Mouse (Mus musculus): ENCODE measurements at regions not wholly inside any gene's neighbourhood (a gene's known extent, or its start where the extent isn't known, plus 50 kb on each side); places are given as distances from the start of the nearest gene placed in this dataset.

DNA sequence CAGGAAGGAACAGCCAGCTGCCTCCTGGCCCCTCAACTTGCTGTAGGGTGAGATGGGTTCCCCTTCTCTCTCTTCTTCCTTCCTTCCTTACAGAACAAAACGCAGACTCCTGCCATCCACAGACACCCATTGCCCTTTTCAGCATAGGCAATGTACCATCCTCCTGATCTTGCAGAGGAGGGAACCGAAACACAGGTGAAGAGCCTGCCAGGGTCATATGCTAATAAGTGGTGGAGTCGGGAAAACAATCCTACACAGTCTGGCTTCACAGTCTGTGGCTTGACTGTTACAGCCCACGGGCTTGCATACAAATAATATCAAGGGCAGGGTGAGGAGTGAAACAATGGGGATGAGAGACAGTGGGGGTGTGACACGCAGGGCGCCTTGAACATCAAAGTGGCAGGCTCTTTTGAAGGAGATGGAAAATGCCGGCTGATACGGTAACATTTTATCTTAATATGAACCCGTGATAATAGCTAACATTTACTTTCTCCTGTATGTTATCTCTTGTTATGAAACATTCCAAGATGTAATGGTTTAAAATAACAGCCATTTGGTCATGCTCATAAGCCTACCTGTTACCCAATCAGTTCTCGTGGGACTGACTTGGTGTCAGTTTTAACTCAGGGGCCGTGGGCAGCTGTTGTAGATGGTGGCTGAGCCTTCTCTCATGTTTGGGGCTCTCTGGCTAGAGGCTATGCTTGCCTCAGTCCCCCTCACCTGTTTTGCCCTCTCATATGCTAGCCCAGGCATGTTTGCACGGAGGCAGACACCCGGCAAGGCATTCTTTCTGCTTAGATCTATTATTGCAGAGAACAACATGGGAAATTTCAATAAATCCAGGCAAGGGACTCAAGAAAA lies 169.4 kb upstream of the Runx1 start:
- Histone ChIP-seq H3K4me1 (replicated peaks) (no peaks in the 10 kb centered on the region), H3K9me3 (replicated peaks) (0 out of 2 replicates have a peak, but pooled peaks cover 3% of the 10 kb centered on the region), H3K9ac (no peak overlapping the region), H3K36me3 (no peaks in the 10 kb centered on the region), H3K4me2 (no peak overlapping the region), H3K27ac (ENCODE audit: poor library complexity, severe bottlenecking) (no peak overlapping the region), H3K4me3 (no peak overlapping the region), H3K27me3 (replicated peaks) (peaks cover 36% of the 10 kb centered on the region)
- ATAC-seq (ENCODE audit: insufficient number of reproducible peaks, low FRiP score), result no peak
- 64% methylated on average over 13 of the region's 13 CpGs for WGBS

DNA sequence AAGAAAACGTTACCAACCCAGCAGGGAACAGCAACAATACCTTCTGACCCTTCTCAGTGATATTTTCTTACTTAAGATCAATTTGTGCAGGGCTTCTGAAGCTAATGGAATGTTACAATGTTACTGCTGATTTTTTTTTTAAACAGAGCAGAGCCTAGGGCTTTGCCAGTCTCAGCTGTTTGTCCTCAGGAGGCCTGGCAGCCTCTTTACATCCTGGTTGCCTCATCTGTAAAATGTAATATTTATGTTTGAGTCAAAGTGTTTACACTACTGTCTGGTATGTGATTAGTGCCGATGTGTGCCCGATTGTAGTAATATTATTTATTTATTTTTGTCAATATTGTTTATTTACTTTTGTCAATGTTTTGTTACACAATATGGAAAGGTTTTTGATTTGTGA lies 166.9 kb upstream of the Runx1 start:
- Histone ChIP-seq H3K9me3 (replicated peaks) (no peaks in the 10 kb centered on the region), H3K9ac (no peak overlapping the region), H3K27ac (ENCODE audit: poor library complexity, severe bottlenecking) (no peak overlapping the region), H3K4me3 (no peak overlapping the region), H3K4me2 (no peak overlapping the region), H3K36me3 (no peaks in the 10 kb centered on the region), H3K4me1 (replicated peaks) (no peaks in the 10 kb centered on the region), H3K27me3 (replicated peaks) (peaks cover 38% of the 10 kb centered on the region)
- ATAC-seq (ENCODE audit: insufficient number of reproducible peaks, low FRiP score), result no peak
- 47% methylated on average over 3 of the region's 3 CpGs for WGBS

DNA sequence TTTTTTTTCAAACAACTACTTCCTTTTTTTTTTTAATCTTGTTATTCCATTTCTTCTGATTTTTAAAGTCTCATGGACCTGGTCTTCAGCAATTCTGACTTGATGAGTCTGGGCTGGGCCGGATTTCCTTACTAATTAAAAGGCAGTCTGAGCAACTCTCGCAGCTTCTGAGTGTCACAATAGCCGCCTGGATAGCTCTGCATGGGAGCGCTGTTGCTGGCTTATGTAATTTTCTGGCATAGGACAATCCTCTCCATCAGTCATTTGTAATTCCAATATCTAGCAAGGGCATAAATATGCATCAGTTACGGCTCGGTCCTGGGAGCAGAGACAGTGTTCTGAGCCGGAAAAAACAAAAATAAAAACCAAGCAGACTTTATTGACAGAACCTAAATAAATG lies 165.5 kb upstream of the Runx1 start:
- H3K9ac ChIP-seq, result no peak overlapping the region
- no peaks in the 10 kb centered on the region for H3K36me3 ChIP-seq
- H3K4me2 ChIP-seq, result no peak overlapping the region
- WGBS, result 71% methylated on average over 7 of the region's 7 CpGs
- H3K4me3 ChIP-seq, result no peak overlapping the region
- H3K4me1 ChIP-seq (replicated peaks), result no peaks in the 10 kb centered on the region
- H3K27me3 ChIP-seq (replicated peaks), result peaks cover 39% of the 10 kb centered on the region
- H3K9me3 ChIP-seq (replicated peaks), result no peaks in the 10 kb centered on the region
- ATAC-seq (ENCODE audit: insufficient number of reproducible peaks, low FRiP score), result no peak
- H3K27ac ChIP-seq (ENCODE audit: poor library complexity, severe bottlenecking), result no peak overlapping the region

DNA sequence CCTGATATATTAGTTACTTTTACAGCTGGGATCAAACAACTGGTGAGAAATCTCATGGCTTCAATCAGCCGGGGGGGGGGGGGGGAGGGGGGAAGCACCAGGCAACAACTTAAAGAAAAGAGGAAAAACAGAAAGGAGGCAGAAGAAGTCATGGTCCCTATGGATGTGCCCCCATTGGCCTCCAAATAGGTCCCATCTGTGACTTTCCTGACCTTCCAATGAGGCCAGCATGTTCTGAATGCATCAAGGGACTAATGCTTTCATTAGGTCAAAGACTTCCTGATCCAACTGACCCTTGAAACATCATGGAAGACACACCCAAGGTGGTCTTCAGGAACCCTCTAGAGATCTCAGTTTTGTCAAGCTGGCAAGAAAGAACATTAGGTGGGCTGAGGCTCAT lies 162.5 kb upstream of the Runx1 start:
- H3K9me3 ChIP-seq (replicated peaks), result no peaks in the 10 kb centered on the region
- no peak overlapping the region for H3K4me2 ChIP-seq
- H3K4me3 ChIP-seq, result no peak overlapping the region
- no peaks in the 10 kb centered on the region for H3K4me1 ChIP-seq (replicated peaks)
- H3K9ac ChIP-seq, result no peak overlapping the region
- H3K27ac ChIP-seq (ENCODE audit: poor library complexity, severe bottlenecking), result no peak overlapping the region
- H3K36me3 ChIP-seq, result no peaks in the 10 kb centered on the region
- no peak for ATAC-seq (ENCODE audit: insufficient number of reproducible peaks, low FRiP score)
- H3K27me3 ChIP-seq (replicated peaks), result peaks cover 33% of the 10 kb centered on the region
- 75% methylated on average over 1 of the region's 1 CpGs for WGBS

DNA sequence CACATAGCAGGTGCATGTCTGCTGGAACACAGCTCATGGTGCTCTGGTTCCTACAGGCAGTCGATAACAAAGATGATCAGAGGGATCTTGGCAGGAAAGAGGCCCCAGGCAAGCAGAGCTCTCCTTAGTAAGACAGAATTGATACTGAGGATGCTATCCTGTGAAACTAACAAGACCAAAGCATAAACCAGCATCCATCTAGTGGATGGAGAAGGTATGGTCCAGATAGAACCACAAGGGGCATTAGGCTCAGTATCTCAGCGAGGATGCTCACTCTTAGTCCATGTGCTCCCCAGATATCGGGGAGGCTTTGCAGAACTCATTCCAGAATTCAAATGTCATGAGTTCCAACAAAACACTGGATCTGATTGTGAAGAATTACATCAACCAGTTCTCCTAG lies 162.1 kb upstream of the Runx1 start:
- no peak for ATAC-seq (ENCODE audit: insufficient number of reproducible peaks, low FRiP score)
- H3K4me3 ChIP-seq, result no peak overlapping the region
- no peaks in the 10 kb centered on the region for H3K4me1 ChIP-seq (replicated peaks)
- 77% methylated on average over 3 of the region's 3 CpGs for WGBS
- no peak overlapping the region for H3K9ac ChIP-seq
- H3K9me3 ChIP-seq (replicated peaks), result no peaks in the 10 kb centered on the region
- no peaks in the 10 kb centered on the region for H3K36me3 ChIP-seq
- peaks cover 33% of the 10 kb centered on the region for H3K27me3 ChIP-seq (replicated peaks)
- H3K27ac ChIP-seq (ENCODE audit: poor library complexity, severe bottlenecking), result no peak overlapping the region
- no peak overlapping the region for H3K4me2 ChIP-seq

DNA sequence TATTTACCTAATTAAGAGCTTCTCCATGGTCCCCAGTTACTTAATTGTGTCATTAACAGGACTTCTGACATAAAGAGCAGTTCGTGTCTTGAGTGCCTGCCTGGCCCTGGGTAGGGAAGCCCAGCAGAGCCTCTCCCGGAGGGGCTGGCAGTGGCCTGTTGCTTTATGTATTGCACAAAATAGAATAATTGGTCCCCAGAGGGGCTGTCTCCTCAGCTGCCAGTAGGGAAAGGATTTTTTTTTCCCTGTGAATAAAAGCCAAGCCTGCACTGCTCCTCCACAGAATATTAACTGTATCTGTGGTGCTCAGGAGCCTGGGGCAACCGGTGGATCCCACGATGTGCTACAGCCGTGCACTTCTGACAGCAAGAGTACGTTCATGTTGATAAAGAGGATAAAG lies 159.8 kb upstream of the Runx1 start:
- WGBS, result 71% methylated on average over 6 of the region's 6 CpGs
- Histone ChIP-seq H3K4me3 (no peak overlapping the region), H3K27ac (ENCODE audit: poor library complexity, severe bottlenecking) (no peak overlapping the region), H3K9me3 (replicated peaks) (no peaks in the 10 kb centered on the region; the same call in 1 of the 2 replicates), H3K36me3 (no peaks in the 10 kb centered on the region), H3K9ac (no peak overlapping the region), H3K4me2 (no peak overlapping the region), H3K27me3 (replicated peaks) (peaks cover 16% of the 10 kb centered on the region), H3K4me1 (replicated peaks) (no peaks in the 10 kb centered on the region)
- no peak for ATAC-seq (ENCODE audit: insufficient number of reproducible peaks, low FRiP score)

DNA sequence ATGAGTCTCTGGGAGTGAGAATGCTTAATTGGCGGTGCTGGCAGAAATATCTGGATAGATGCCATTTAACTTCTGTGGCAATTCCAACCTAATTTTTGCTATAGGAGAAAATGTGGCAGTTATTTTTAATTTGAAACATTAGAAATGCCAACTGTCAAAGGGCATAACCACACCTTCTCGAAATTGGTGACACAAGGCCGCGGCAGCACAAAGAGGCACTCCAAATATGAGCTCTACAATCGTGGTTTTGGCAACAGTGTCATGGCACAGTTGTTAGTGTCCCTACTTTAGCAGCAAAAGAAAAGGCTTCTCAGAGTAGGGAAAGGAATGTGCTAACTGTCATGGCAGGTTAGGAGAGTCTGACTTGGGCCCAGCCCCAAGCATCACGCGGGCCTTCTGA lies 157.0 kb upstream of the Runx1 start:
- no peak overlapping the region for H3K9ac ChIP-seq
- WGBS, result 87% methylated on average over 7 of the region's 7 CpGs
- no peak overlapping the region for H3K27ac ChIP-seq (ENCODE audit: poor library complexity, severe bottlenecking)
- H3K27me3 ChIP-seq (replicated peaks), result peaks cover 14% of the 10 kb centered on the region
- no peaks in the 10 kb centered on the region; the same call in 1 of the 2 replicates for H3K9me3 ChIP-seq (replicated peaks)
- H3K36me3 ChIP-seq, result no peaks in the 10 kb centered on the region
- H3K4me1 ChIP-seq (replicated peaks), result no peaks in the 10 kb centered on the region
- ATAC-seq (ENCODE audit: insufficient number of reproducible peaks, low FRiP score), result no peak
- H3K4me2 ChIP-seq, result no peak overlapping the region
- H3K4me3 ChIP-seq, result no peak overlapping the region

DNA sequence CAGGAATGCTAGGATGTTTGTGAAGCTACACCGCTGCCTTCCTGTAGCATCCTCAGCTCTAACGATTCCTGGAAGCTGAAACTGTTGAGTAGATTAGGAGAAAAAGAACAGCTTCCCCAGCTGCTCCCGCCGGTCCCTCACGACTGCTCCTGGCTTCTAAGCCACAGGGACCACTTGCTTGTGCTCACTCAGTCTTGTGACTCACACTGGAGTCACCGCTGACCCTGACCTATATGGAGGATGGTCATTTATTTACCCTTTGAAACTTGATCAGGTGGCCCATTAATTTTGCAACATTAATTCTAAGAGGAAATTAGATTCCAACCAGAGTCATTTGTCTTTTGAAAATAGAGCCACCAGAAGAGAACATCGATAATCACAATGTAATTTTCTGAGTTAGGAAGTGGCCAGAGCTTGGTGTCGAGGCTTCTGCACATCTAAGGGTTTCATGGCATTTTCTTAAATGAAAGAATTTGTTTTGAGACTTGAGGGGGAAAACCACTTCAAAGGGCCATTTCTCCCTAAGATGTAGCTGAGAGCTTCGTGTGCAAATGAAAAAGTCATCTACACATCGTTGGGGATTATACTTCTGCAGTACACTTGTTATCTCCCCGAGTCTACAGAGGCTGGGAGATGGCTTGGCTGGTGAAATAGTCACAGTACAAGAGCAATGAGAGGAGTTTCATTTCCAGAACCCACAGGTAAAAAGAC lies 153.8 kb upstream of the Runx1 start:
- Histone ChIP-seq H3K4me1 (replicated peaks) (no peaks in the 10 kb centered on the region), H3K36me3 (no peaks in the 10 kb centered on the region), H3K27ac (ENCODE audit: poor library complexity, severe bottlenecking) (no peak overlapping the region), H3K4me2 (no peak overlapping the region), H3K27me3 (replicated peaks) (peaks cover 9% of the 10 kb centered on the region), H3K9me3 (replicated peaks) (no peaks in the 10 kb centered on the region; the same call in 1 of the 2 replicates), H3K9ac (no peak overlapping the region), H3K4me3 (no peak overlapping the region)
- ATAC-seq (ENCODE audit: insufficient number of reproducible peaks, low FRiP score), result no peak
- WGBS, result 70% methylated on average over 11 of the region's 11 CpGs

DNA sequence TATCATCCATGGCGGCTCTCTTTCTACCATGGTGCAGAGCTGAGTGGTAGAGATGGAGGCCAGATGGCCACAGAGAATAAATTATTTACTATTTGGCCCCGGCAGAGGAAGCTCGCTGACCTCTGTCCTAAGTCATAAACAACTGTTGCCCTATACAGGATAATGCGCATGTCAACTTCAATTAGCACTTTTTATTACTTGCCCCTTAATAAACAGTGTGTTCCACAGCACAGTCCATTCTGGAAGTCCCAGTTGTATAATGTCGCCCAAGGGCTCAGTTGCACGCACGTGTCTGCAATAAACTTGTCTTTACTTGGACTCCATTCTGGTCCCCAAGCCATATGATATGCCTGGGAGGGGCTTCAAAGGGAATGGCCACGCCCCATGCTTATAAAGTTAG lies 150.1 kb upstream of the Runx1 start:
- no peak overlapping the region for H3K27ac ChIP-seq (ENCODE audit: poor library complexity, severe bottlenecking)
- no peak for ATAC-seq (ENCODE audit: insufficient number of reproducible peaks, low FRiP score)
- H3K27me3 ChIP-seq (replicated peaks), result peaks cover 19% of the 10 kb centered on the region; the same call in 1 of the 2 replicates
- no peak overlapping the region for H3K4me3 ChIP-seq
- no peaks in the 10 kb centered on the region for H3K9me3 ChIP-seq (replicated peaks)
- no peak overlapping the region for H3K4me2 ChIP-seq
- H3K36me3 ChIP-seq, result no peaks in the 10 kb centered on the region
- H3K4me1 ChIP-seq (replicated peaks), result no peaks in the 10 kb centered on the region
- WGBS, result 86% methylated on average over 8 of the region's 8 CpGs
- H3K9ac ChIP-seq, result no peak overlapping the region

DNA sequence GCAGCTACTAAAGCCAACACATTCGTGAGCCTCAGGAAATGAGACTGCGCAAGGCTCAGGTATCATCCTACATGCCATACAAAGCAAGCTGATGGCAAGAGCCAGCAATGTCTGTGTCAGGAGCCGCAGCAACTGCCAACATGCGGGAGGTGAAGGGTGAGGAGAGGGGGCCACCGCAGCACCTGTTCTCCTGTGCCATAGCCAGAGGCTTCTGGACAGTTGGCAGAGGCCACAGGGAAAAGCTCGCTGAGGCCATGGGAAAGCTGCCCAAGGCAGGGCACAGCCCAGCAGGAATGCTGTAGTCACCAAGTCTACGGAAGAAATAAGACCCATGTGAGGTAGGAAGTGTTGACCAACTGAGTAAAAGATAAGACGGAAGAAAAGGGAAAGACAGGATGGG lies 149.1 kb upstream of the Runx1 start:
- ATAC-seq (ENCODE audit: insufficient number of reproducible peaks, low FRiP score), result no peak
- H3K9ac ChIP-seq, result no peak overlapping the region

DNA sequence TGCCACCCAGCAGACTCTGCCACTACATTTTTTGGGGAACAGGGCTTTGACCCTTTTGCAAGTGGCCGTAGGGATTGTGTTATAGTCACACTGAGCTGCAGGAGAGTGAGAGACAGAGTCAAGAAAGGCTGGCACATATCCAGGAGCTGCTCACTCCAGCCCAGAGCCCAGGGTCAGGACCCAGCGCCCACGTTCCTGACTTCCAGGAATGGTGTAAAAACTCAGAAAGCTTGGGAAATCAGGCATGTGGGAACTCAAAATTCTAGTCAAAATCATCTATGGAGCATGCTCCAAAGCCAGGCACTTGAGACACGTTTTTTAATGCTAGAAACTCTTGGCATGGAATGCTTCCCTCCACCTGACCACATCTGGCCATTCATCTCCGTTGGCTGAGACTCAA lies 146.7 kb upstream of the Runx1 start:
- Histone ChIP-seq H3K4me3 (no peak overlapping the region), H3K9ac (no peak overlapping the region), H3K36me3 (no peaks in the 10 kb centered on the region), H3K27me3 (replicated peaks) (peaks cover 26% of the 10 kb centered on the region), H3K4me2 (no peak overlapping the region), H3K27ac (ENCODE audit: poor library complexity, severe bottlenecking) (no peak overlapping the region), H3K9me3 (replicated peaks) (no peaks in the 10 kb centered on the region), H3K4me1 (replicated peaks) (no peaks in the 10 kb centered on the region)
- no peak for ATAC-seq (ENCODE audit: insufficient number of reproducible peaks, low FRiP score)
- 74% methylated on average over 5 of the region's 5 CpGs for WGBS

More for the DNA sequence above, 149.1 kb upstream of the Runx1 start:
- Histone ChIP-seq H3K4me2 (no peak overlapping the region), H3K27ac (ENCODE audit: poor library complexity, severe bottlenecking) (no peak overlapping the region), H3K4me3 (no peak overlapping the region), H3K9me3 (replicated peaks) (no peaks in the 10 kb centered on the region), H3K36me3 (no peaks in the 10 kb centered on the region), H3K27me3 (replicated peaks) (peaks cover 24% of the 10 kb centered on the region; the same call in 1 of the 2 replicates), H3K4me1 (replicated peaks) (no peaks in the 10 kb centered on the region)
- 85% methylated on average over 8 of the region's 8 CpGs for WGBS

Data from heart, embryonic 12.5 days (tissue).